Comparison of ENCODE assay signal across 26 mouse cellular contexts in genomic region chr2:148004554-148005521, GRCm38 (mm10). TPM values are rescaled to one million over a fixed set of nuclear protein-coding genes. Genes with fewer than 3 reads are reported as not detected.
DNase-seq lines count a peak whose midpoint lies in the region; ATAC-seq lines count a peak whose summit lies in the region.
"Had no signal": no experiment of that assay in that cellular context is flagged by ENCODE, and none has a peak within 500 bp of the region (broad histone marks: within the 10 kb centered on the region; RNA-seq: fewer than 3 reads in every experiment).

No protein-coding gene starts in this region.

- H3K27me3 ChIP-seq in kidney, embryonic 16.5 days (ENCODE audit: insufficient read depth, low read length): no peaks in the 10 kb centered on the region
- no peaks in the 10 kb centered on the region for H3K27me3 ChIP-seq in intestine, embryonic 14.5 days (replicated peaks; ENCODE audit: control insufficient read depth, insufficient read depth, low read length)
- H3K27me3 ChIP-seq in stomach, embryonic 16.5 days (ENCODE audit: control insufficient read depth, insufficient read depth, low read length): no peaks in the 10 kb centered on the region
- H3K27me3 ChIP-seq: embryonic facial prominence, embryonic 15.5 days; forebrain, embryonic 15.5 days; heart, embryonic 13.5 days; limb, embryonic 15.5 days; midbrain, embryonic 15.5 days; neural tube, embryonic 13.5 days had no signal

- H3K27ac ChIP-seq in kidney, embryonic 16.5 days (ENCODE audit: low read length): no peak overlapping the region
- peak overlapping the region; percentile 1; the same call in 1 of the 2 replicates for H3K27ac ChIP-seq in intestine, embryonic 14.5 days (ENCODE audit: low read depth)
- H3K27ac ChIP-seq in stomach, embryonic 16.5 days (ENCODE audit: low read length): peak overlapping the region; percentile 75
- H3K27ac ChIP-seq: embryonic facial prominence, embryonic 15.5 days; forebrain, embryonic 15.5 days; heart, embryonic 13.5 days; hindbrain, postnatal 0 days; left cerebral cortex, adult 2 months; limb, embryonic 15.5 days; liver, embryonic 14.5 days; midbrain, embryonic 15.5 days; neural tube, embryonic 13.5 days had no signal

- no peak overlapping the region for H3K4me3 ChIP-seq in kidney, embryonic 16.5 days (ENCODE audit: low read length)
- no peak overlapping the region for H3K4me3 ChIP-seq in intestine, embryonic 14.5 days (ENCODE audit: low read depth, low read length)
- H3K4me3 ChIP-seq in stomach, embryonic 16.5 days (replicated peaks; ENCODE audit: low read length): no peak overlapping the region
- H3K4me3 ChIP-seq: embryonic facial prominence, embryonic 15.5 days; forebrain, embryonic 15.5 days; heart, embryonic 13.5 days; left cerebral cortex, adult 2 months; limb, embryonic 15.5 days; midbrain, embryonic 15.5 days; myocyte; neural tube, embryonic 13.5 days had no signal

- no peaks in the 10 kb centered on the region for H3K36me3 ChIP-seq in kidney, embryonic 16.5 days (ENCODE audit: insufficient read depth, low read length)
- no peaks in the 10 kb centered on the region for H3K36me3 ChIP-seq in intestine, embryonic 14.5 days (ENCODE audit: control insufficient read depth, insufficient read depth, low read length)
- no peaks in the 10 kb centered on the region for H3K36me3 ChIP-seq in stomach, embryonic 16.5 days (ENCODE audit: control insufficient read depth, insufficient read depth, low read length)
- H3K36me3 ChIP-seq: embryonic facial prominence, embryonic 15.5 days; forebrain, embryonic 15.5 days; heart, embryonic 13.5 days; limb, embryonic 15.5 days; midbrain, embryonic 15.5 days; neural tube, embryonic 13.5 days had no signal

- no peaks in the 10 kb centered on the region for H3K4me1 ChIP-seq in kidney, embryonic 16.5 days (ENCODE audit: insufficient read depth, low read length)
- H3K4me1 ChIP-seq in intestine, embryonic 14.5 days (replicated peaks; ENCODE audit: control insufficient read depth, insufficient read depth, low read length): no peaks in the 10 kb centered on the region
- H3K4me1 ChIP-seq in stomach, embryonic 16.5 days (ENCODE audit: control insufficient read depth, insufficient read depth, low read length): peaks cover 4% of the 10 kb centered on the region; the same call in 1 of the 2 replicates
- H3K4me1 ChIP-seq: embryonic facial prominence, embryonic 15.5 days; forebrain, embryonic 15.5 days; heart, embryonic 13.5 days; limb, embryonic 15.5 days; midbrain, embryonic 15.5 days; neural tube, embryonic 13.5 days had no signal

- peak; percentile 63; the same call in 1 of the 2 replicates for ATAC-seq in kidney, embryonic 16.5 days (ENCODE audit: low FRiP score, low TSS enrichment)
- ATAC-seq in intestine, embryonic 14.5 days (replicated peaks; ENCODE audit: low FRiP score, low TSS enrichment, low read depth): peak; percentile 82
- peak; percentile 85 for ATAC-seq in stomach, embryonic 16.5 days (ENCODE audit: insufficient read depth, low FRiP score)
- ATAC-seq: forebrain, embryonic 15.5 days; hindbrain, postnatal 0 days; midbrain, embryonic 15.5 days had no signal

- H3K9me3 ChIP-seq in kidney, embryonic 16.5 days (ENCODE audit: low read length): no peaks in the 10 kb centered on the region
- H3K9me3 ChIP-seq in intestine, embryonic 14.5 days (ENCODE audit: control insufficient read depth, low read length): no peaks in the 10 kb centered on the region
- H3K9me3 ChIP-seq in stomach, embryonic 16.5 days (replicated peaks; ENCODE audit: control insufficient read depth, low read length): no peaks in the 10 kb centered on the region
- H3K9me3 ChIP-seq: embryonic facial prominence, embryonic 15.5 days; forebrain, embryonic 15.5 days; heart, embryonic 13.5 days; limb, embryonic 15.5 days; midbrain, embryonic 15.5 days; neural tube, embryonic 13.5 days had no signal

- 58% methylated on average over 7 of the region's 7 CpGs for WGBS in kidney, embryonic 16.5 days
- WGBS in intestine, embryonic 14.5 days: 38% methylated on average over 7 of the region's 7 CpGs
- 27% methylated on average over 7 of the region's 7 CpGs for WGBS in stomach, embryonic 16.5 days

- no peak for DNase-seq in kidney, postnatal 14 days
- DNase-seq in brain, adult 2 months (ENCODE audit: low read depth, low spot score): peak; percentile 9
- no peak for DNase-seq in intestine, embryonic 14.5 days (ENCODE audit: low spot score)
- DNase-seq in frontal cortex, adult 2 months (ENCODE audit: extremely low spot score in 1 of 2, low spot score in 1 of 2): no peak
- no peak for DNase-seq in left cerebral cortex, adult 9 months (ENCODE audit: low spot score in 2 of 2)
- DNase-seq: adrenal gland, adult 2 months; cerebellum, adult 18-20 months; gastrocnemius, postnatal 10 days; heart, adult 18-20 months; heart, postnatal 14 days; kidney, adult 2 months; left cerebral cortex, postnatal 4 days; lung, postnatal 4 days; thymus, postnatal 14 days had no signal

- no peak overlapping the region for H3K9ac ChIP-seq in kidney, embryonic 16.5 days (replicated peaks; ENCODE audit: low read length)
- H3K9ac ChIP-seq in intestine, embryonic 14.5 days (ENCODE audit: low read length): no peak overlapping the region
- H3K9ac ChIP-seq in stomach, embryonic 16.5 days (ENCODE audit: low read length): no peak overlapping the region
- H3K9ac ChIP-seq: embryonic facial prominence, embryonic 15.5 days; forebrain, embryonic 15.5 days; heart, embryonic 13.5 days; limb, embryonic 15.5 days; liver, embryonic 14.5 days; midbrain, embryonic 15.5 days; neural tube, embryonic 13.5 days had no signal

- no peak overlapping the region for H3K4me2 ChIP-seq in kidney, embryonic 16.5 days (replicated peaks; ENCODE audit: low read depth, low read length)
- H3K4me2 ChIP-seq in intestine, embryonic 14.5 days (ENCODE audit: low read length): no peak overlapping the region
- no peak overlapping the region for H3K4me2 ChIP-seq in stomach, embryonic 16.5 days (ENCODE audit: low read depth, low read length)
- H3K4me2 ChIP-seq: embryonic facial prominence, embryonic 15.5 days; forebrain, embryonic 15.5 days; heart, embryonic 13.5 days; limb, embryonic 15.5 days; midbrain, embryonic 15.5 days; neural tube, embryonic 13.5 days had no signal

RNA-seq across cellular contexts. Expression of gene Foxa2, which starts 41.9 kb away (rescaled TPM):
- 0.14 and 0.49 TPM in 2 replicates for polyA plus RNA-seq in kidney, embryonic 16.5 days (2015; fragmentation: Nextera tagmentation; extraction: Ambion mirVana)
- polyA plus RNA-seq in intestine, embryonic 14.5 days (2014; fragmentation: Nextera tagmentation; extraction: Ambion mirVana): 2.6 and 6.5 TPM in 2 replicates
- polyA plus RNA-seq in stomach, embryonic 16.5 days (2015; fragmentation: Nextera tagmentation; extraction: Ambion mirVana): 8.3 and 8.5 TPM in 2 replicates
- polyA plus RNA-seq in frontal cortex, adult 2 months (2012; rRNA removed): not detected in 2 replicates
- polyA plus RNA-seq: forebrain, embryonic 15.5 days; kidney, adult 2 months had no signal
